Mouse (Mus musculus) C2C12 (cell line): Measurements from ENCODE around the gene Igf1.

Experiments used
- CTCF ChIP-seq: IDR thresholded peaks from one replicate; pipeline ENCODE4 v1.5.1; 2011; ENCODE audit not compliant: control insufficient read depth, insufficient read depth, insufficient read length
- MAX ChIP-seq: IDR thresholded peaks from one replicate; pipeline ENCODE4 v1.6.1; 2011; ENCODE audit warnings: mild to moderate bottlenecking, control low read depth

DNA sequence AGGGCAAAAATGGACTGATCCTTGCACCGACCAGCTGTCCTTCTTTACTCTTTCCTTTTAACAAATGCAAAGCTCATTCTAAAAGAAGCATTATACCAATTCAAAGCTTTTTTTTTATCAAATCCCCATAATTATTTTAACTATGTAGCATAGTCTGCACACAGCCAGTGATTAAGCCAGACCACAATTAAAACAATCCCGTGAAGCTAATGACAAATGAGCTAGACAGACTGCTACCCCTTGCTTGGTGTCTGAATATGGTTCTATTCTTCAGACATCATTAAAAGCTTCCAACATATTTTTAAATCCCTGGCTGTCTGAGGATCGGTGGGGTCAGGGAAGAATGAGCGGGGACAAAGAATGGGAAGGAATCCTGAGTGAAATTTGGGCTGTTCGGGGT lies 127.3 kb downstream of the Igf1 start:
- TF ChIP-seq CTCF (no peak), MAX (no peak)
